20 mouse cellular contexts compared by ENCODE assay signal in the genomic region with DNA sequence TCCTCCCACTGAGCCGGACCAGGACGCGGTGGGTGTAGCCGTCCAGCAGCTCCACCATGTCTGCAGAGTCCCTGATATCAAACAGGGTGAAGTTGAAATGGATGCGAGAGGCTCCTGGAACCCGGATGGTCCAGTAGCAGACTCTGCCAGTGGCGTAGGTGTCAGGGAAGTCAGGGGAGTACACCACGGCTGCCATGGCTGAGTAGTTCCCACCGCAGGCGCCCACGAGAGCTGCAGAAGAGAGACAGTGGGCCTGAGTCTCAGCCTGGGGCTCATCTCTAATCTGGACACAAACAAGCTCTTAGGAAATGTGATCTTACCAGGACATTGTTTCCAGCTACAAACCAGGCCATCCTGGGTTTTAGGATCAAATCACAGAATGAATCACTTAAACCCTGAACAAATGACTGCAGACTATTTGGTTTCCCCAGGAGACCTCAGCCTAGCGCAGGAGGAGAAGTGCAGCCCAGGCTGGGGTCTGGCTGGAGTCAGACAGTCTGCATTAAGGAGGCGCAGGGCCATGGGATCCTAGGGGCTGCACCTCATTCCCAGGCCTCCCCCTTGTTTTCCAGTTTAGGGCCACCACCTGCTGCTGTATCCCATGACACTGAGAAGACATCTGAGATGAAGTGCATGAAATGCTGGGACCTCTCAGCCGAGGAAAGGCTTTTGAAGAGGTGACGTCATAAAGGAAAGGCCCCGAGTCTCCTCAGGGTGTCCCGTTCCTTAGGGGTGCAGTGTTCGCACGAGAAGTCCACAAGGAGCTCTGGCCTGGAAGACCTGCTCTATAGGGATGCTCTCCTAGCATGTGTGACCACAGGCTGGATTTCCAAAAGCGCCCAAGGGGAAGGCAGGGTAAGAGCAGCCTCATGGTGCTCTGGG. TPM values are rescaled to one million over a fixed set of nuclear protein-coding genes. Genes with fewer than 3 reads are reported as not detected.
DNase-seq lines count a peak whose midpoint lies in the region; ATAC-seq and TF ChIP-seq lines count a peak whose summit lies in the region.
"Had no signal": no experiment of that assay in that cellular context is flagged by ENCODE, and none has a peak within 500 bp of the region (broad histone marks: within the 10 kb centered on the region; RNA-seq: fewer than 3 reads in every experiment).

No protein-coding gene starts in this region.

- intact Hi-C loops in left cerebral cortex, postnatal 4 days (cut with DNase I) = no loop called here

- H3K9me3 ChIP-seq in forebrain, embryonic 13.5 days (replicated peaks) = no peaks in the 10 kb centered on the region
- H3K9me3 ChIP-seq in forebrain, embryonic 16.5 days (ENCODE audit: control insufficient read depth, low read length) = no peaks in the 10 kb centered on the region
- no peaks in the 10 kb centered on the region for H3K9me3 ChIP-seq in kidney, embryonic 16.5 days (ENCODE audit: low read length)
- no peaks in the 10 kb centered on the region for H3K9me3 ChIP-seq in embryonic facial prominence, embryonic 10.5 days
- no peaks in the 10 kb centered on the region for H3K9me3 ChIP-seq in limb, embryonic 14.5 days (ENCODE audit: control insufficient read depth, low read length)
- H3K9me3 ChIP-seq: stomach, embryonic 15.5 days had no signal

- TF ChIP-seq POLR2A in limb, embryonic 14.5 days (IDR thresholded peaks at IDR 0.05; ENCODE audit: borderline replicate concordance, extremely low read depth, insufficient read depth, insufficient read length) = no peak

- H3K27ac ChIP-seq in forebrain, embryonic 13.5 days = no peak overlapping the region
- H3K27ac ChIP-seq in forebrain, embryonic 16.5 days (ENCODE audit: low read length) = no peak overlapping the region
- peak overlapping the region; percentile 68 for H3K27ac ChIP-seq in kidney, embryonic 16.5 days (ENCODE audit: low read length)
- H3K27ac ChIP-seq in embryonic facial prominence, embryonic 10.5 days (replicated peaks) = peak overlapping the region; percentile 67
- H3K27ac ChIP-seq in limb, embryonic 14.5 days (replicated peaks; ENCODE audit: low read depth, low read length) = no peak overlapping the region; the same call in 1 of the 2 replicates
- H3K27ac ChIP-seq: heart, adult 2 months; hindbrain, embryonic 14.5 days; layer of hippocampus, adult 2 months; stomach, embryonic 15.5 days had no signal

- H3K4me3 ChIP-seq in forebrain, embryonic 13.5 days = no peak overlapping the region
- no peak overlapping the region for H3K4me3 ChIP-seq in forebrain, embryonic 16.5 days (replicated peaks; ENCODE audit: low read length)
- H3K4me3 ChIP-seq in kidney, embryonic 16.5 days (ENCODE audit: low read length) = no peak overlapping the region
- H3K4me3 ChIP-seq in embryonic facial prominence, embryonic 10.5 days = no peak overlapping the region
- no peak overlapping the region for H3K4me3 ChIP-seq in limb, embryonic 14.5 days (replicated peaks; ENCODE audit: low read length)
- H3K4me3 ChIP-seq: heart, adult 2 months; layer of hippocampus, adult 2 months; stomach, embryonic 15.5 days had no signal

- 82% methylated on average over 20 of the region's 20 CpGs for WGBS in forebrain, embryonic 13.5 days
- 86% methylated on average over 20 of the region's 20 CpGs for WGBS in forebrain, embryonic 16.5 days
- 53% methylated on average over 20 of the region's 20 CpGs for WGBS in kidney, embryonic 16.5 days
- WGBS in embryonic facial prominence, embryonic 10.5 days = 80% methylated on average over 20 of the region's 20 CpGs
- 90% methylated on average over 20 of the region's 20 CpGs for WGBS in limb, embryonic 14.5 days

- H3K27me3 ChIP-seq in forebrain, embryonic 13.5 days = no peaks in the 10 kb centered on the region
- H3K27me3 ChIP-seq in forebrain, embryonic 16.5 days (replicated peaks; ENCODE audit: control insufficient read depth, insufficient read depth, low read length) = no peaks in the 10 kb centered on the region
- H3K27me3 ChIP-seq in kidney, embryonic 16.5 days (ENCODE audit: insufficient read depth, low read length) = no peaks in the 10 kb centered on the region
- no peaks in the 10 kb centered on the region for H3K27me3 ChIP-seq in embryonic facial prominence, embryonic 10.5 days (replicated peaks; ENCODE audit: low read depth, poor library complexity, severe bottlenecking)
- no peaks in the 10 kb centered on the region for H3K27me3 ChIP-seq in limb, embryonic 14.5 days (ENCODE audit: control insufficient read depth, insufficient read depth, low read length)
- H3K27me3 ChIP-seq: stomach, embryonic 15.5 days had no signal

- no peak for DNase-seq in kidney, postnatal 10 days
- DNase-seq in embryonic facial prominence, embryonic 10.5 days (ENCODE audit: low spot score) = no peak
- no peak for DNase-seq in limb, embryonic 14.5 days (ENCODE audit: low spot score)
- no peak for DNase-seq in thymus, postnatal 36 days
- no peak for DNase-seq in left cerebral cortex, postnatal 4 days
- DNase-seq: adrenal gland, postnatal 36 days; cerebellum, adult 9-11 months; forebrain, postnatal 0 days; gastrocnemius, postnatal 25 days; heart, adult 2 months; heart, postnatal 36 days; kidney, postnatal 25 days; layer of hippocampus, postnatal 36 days; lung, postnatal 4 days had no signal

- H3K36me3 ChIP-seq in forebrain, embryonic 13.5 days (ENCODE audit: poor library complexity, severe bottlenecking) = no peaks in the 10 kb centered on the region
- no peaks in the 10 kb centered on the region for H3K36me3 ChIP-seq in forebrain, embryonic 16.5 days (ENCODE audit: control insufficient read depth, insufficient read depth)
- H3K36me3 ChIP-seq in kidney, embryonic 16.5 days (ENCODE audit: insufficient read depth, low read length) = peaks cover 12% of the 10 kb centered on the region
- H3K36me3 ChIP-seq in embryonic facial prominence, embryonic 10.5 days (replicated peaks) = peaks cover 69% of the 10 kb centered on the region
- H3K36me3 ChIP-seq in limb, embryonic 14.5 days (ENCODE audit: control insufficient read depth, insufficient read depth, low read length) = peaks cover 47% of the 10 kb centered on the region

- no peak for ATAC-seq in forebrain, embryonic 13.5 days
- no peak for ATAC-seq in forebrain, embryonic 16.5 days
- ATAC-seq in kidney, embryonic 16.5 days (ENCODE audit: low FRiP score, low TSS enrichment) = peak; percentile 85
- ATAC-seq in limb, embryonic 14.5 days (ENCODE audit: low FRiP score, low read depth) = peak; percentile 69; the same call in 1 of the 2 replicates
- ATAC-seq: forebrain, postnatal 0 days had no signal

- 0 out of 2 replicates have a peak overlapping the region, but pooled peaks have one; percentile 26 for H3K9ac ChIP-seq in forebrain, embryonic 13.5 days
- H3K9ac ChIP-seq in forebrain, embryonic 16.5 days (replicated peaks; ENCODE audit: low read depth, low read length) = no peak overlapping the region
- no peak overlapping the region for H3K9ac ChIP-seq in kidney, embryonic 16.5 days (replicated peaks; ENCODE audit: low read length)
- H3K9ac ChIP-seq in limb, embryonic 14.5 days (ENCODE audit: low read depth, low read length, severe bottlenecking) = no peak overlapping the region
- H3K9ac ChIP-seq: forebrain, postnatal 0 days; hindbrain, embryonic 14.5 days; stomach, embryonic 15.5 days had no signal

- H3K4me1 ChIP-seq in forebrain, embryonic 13.5 days = peaks cover 5% of the 10 kb centered on the region; the same call in 1 of the 2 replicates
- no peaks in the 10 kb centered on the region for H3K4me1 ChIP-seq in forebrain, embryonic 16.5 days (replicated peaks; ENCODE audit: control insufficient read depth, insufficient read depth, low read length)
- H3K4me1 ChIP-seq in kidney, embryonic 16.5 days (ENCODE audit: insufficient read depth, low read length) = peaks cover 4% of the 10 kb centered on the region
- H3K4me1 ChIP-seq in embryonic facial prominence, embryonic 10.5 days = peaks cover 24% of the 10 kb centered on the region
- no peaks in the 10 kb centered on the region for H3K4me1 ChIP-seq in limb, embryonic 14.5 days (ENCODE audit: control insufficient read depth, insufficient read depth, low read length)
- H3K4me1 ChIP-seq: stomach, embryonic 15.5 days had no signal

- H3K4me2 ChIP-seq in forebrain, embryonic 13.5 days = no peak overlapping the region
- no peak overlapping the region for H3K4me2 ChIP-seq in forebrain, embryonic 16.5 days (ENCODE audit: low read length)
- no peak overlapping the region for H3K4me2 ChIP-seq in kidney, embryonic 16.5 days (replicated peaks; ENCODE audit: low read depth, low read length)
- no peak overlapping the region for H3K4me2 ChIP-seq in limb, embryonic 14.5 days (replicated peaks; ENCODE audit: low read depth, low read length, severe bottlenecking)
- H3K4me2 ChIP-seq: hindbrain, embryonic 14.5 days; stomach, embryonic 15.5 days had no signal

RNA-seq across cellular contexts. Expression of a gene that starts 50.0 kb away (rescaled TPM):
- polyA plus RNA-seq in forebrain, embryonic 13.5 days (2015; fragmentation: Nextera tagmentation; extraction: Ambion mirVana) = 14.9 and 18.8 TPM in 2 replicates
- 22.4 and 27.3 TPM in 2 replicates for polyA plus RNA-seq in forebrain, embryonic 16.5 days (2015; fragmentation: Nextera tagmentation; extraction: Ambion mirVana)
- 230 and 247 TPM in 2 replicates for polyA plus RNA-seq in kidney, embryonic 16.5 days (2015; fragmentation: Nextera tagmentation; extraction: Ambion mirVana)
- polyA plus RNA-seq in embryonic facial prominence, embryonic 10.5 days (2016; fragmentation: Nextera tagmentation; extraction: Ambion mirVana) = 13.1 and 24.6 TPM in 2 replicates
- 25.3 and 25.7 TPM in 2 replicates for polyA plus RNA-seq in limb, embryonic 14.5 days (2012; rRNA removed)
- 30.9 and 32.2 TPM in 2 replicates for polyA plus RNA-seq in limb, embryonic 14.5 days (2014; fragmentation: Nextera tagmentation; extraction: Ambion mirVana)
- total RNA-seq in left cerebral cortex, postnatal 4 days (2021) = 10 to 100 TPM; 38.7 to 43.8 TPM

RNA-seq across cellular contexts. Expression of a gene that starts 59.3 kb away (rescaled TPM):
- 6.6 and 7.2 TPM in 2 replicates for polyA plus RNA-seq in forebrain, embryonic 13.5 days (2015; fragmentation: Nextera tagmentation; extraction: Ambion mirVana)
- 4.7 and 6.3 TPM in 2 replicates for polyA plus RNA-seq in forebrain, embryonic 16.5 days (2015; fragmentation: Nextera tagmentation; extraction: Ambion mirVana)
- 25.9 and 27.5 TPM in 2 replicates for polyA plus RNA-seq in kidney, embryonic 16.5 days (2015; fragmentation: Nextera tagmentation; extraction: Ambion mirVana)
- 16.5 and 17.3 TPM in 2 replicates for polyA plus RNA-seq in embryonic facial prominence, embryonic 10.5 days (2016; fragmentation: Nextera tagmentation; extraction: Ambion mirVana)
- 30.9 and 36.8 TPM in 2 replicates for polyA plus RNA-seq in limb, embryonic 14.5 days (2012; rRNA removed)
- polyA plus RNA-seq in limb, embryonic 14.5 days (2014; fragmentation: Nextera tagmentation; extraction: Ambion mirVana) = 20.8 and 23.7 TPM in 2 replicates
- total RNA-seq in left cerebral cortex, postnatal 4 days (2021) = 1 to 10 TPM; 9.0 to 9.8 TPM

Comparison
In these comparisons a context has a peak if more than half of its experiments do, and no peak if none do; other contexts are left out.
1. ATAC-seq: peak in kidney, embryonic 16.5 days (single experiment) and limb, embryonic 14.5 days (single experiment); none in forebrain, embryonic 13.5 days (single experiment) and forebrain, embryonic 16.5 days (single experiment).
2. H3K27ac ChIP-seq: peak in kidney, embryonic 16.5 days (single experiment) and embryonic facial prominence, embryonic 10.5 days (single experiment); none in forebrain, embryonic 13.5 days (single experiment), forebrain, embryonic 16.5 days (single experiment) and limb, embryonic 14.5 days (single experiment).